Mouse (Mus musculus) myocyte (in vitro differentiated cells): ENCODE measurements at regions not wholly inside any gene's neighbourhood (a gene's known extent, or its start where the extent isn't known, plus 50 kb on each side); places are given as distances from the start of the nearest gene placed in this dataset.

Source experiments
- E2F4 ChIP-seq: IDR thresholded peaks from one replicate; pipeline ENCODE4 v1.6.1; 2011; ENCODE audit warnings: mild to moderate bottlenecking, control low read depth, moderate library complexity; ENCODE audit not compliant: insufficient read depth
- POLR2A ChIP-seq: IDR thresholded peaks from one replicate; pipeline ENCODE4 v1.6.1; 2011; ENCODE audit warnings: low read depth, mild to moderate bottlenecking, control low read depth, moderate library complexity; ENCODE audit not compliant: insufficient read length
- TCF12 ChIP-seq: IDR thresholded peaks from one replicate; pipeline ENCODE4 v1.6.1; 2011; ENCODE audit warnings: mild to moderate bottlenecking, control low read depth; ENCODE audit not compliant: poor library complexity, insufficient read depth, severe bottlenecking

GRCm38 (mm10) chr15:11533616-11534015, 134.2 kb upstream of the Tars start:
- TF ChIP-seq POLR2A (no peak), TCF12 (no peak), E2F4 (no peak)
